Mouse (Mus musculus) liver, embryonic 11.5 days (tissue): ENCODE results near the gene Ogfr. TPM values are rescaled to one million over a fixed set of nuclear protein-coding genes. Genes with fewer than 3 reads are reported as not detected.

ENCODE experiments used
- ATAC-seq: fragments of 200-750 bp; cut with Nextera tagmentation; replicated peaks from 2 replicates; pipeline ENCODE4 v1.8.0; 2017; ENCODE audit warnings: moderate number of reproducible peaks, mild to moderate bottlenecking, moderate TSS enrichment, moderate library complexity; ENCODE audit not compliant: low FRiP score
- DNase-seq: peaks from one replicate; pipeline ENCODE4 v3.0.0-alpha.2; 2017; ENCODE audit warnings: low spot score
- H3K27ac ChIP-seq: fragments of 300-500 bp; sonication (generic); 2 replicates; pipeline ENCODE4 v1.5.1; 2014; ENCODE audit warnings: mild to moderate bottlenecking, low read depth, low read length, control low read depth
- H3K27me3 ChIP-seq: fragments of 300-500 bp; sonication (generic); replicated peaks from 2 replicates; pipeline ENCODE4 v1.6.1; 2014; ENCODE audit warnings: low read length, mixed read lengths; ENCODE audit not compliant: control insufficient read depth, insufficient read depth
- H3K36me3 ChIP-seq: fragments of 300-500 bp; sonication (generic); 2 replicates; pipeline ENCODE4 v1.6.1; 2014; ENCODE audit warnings: mild to moderate bottlenecking, low read length, moderate library complexity, mixed read lengths; ENCODE audit not compliant: control insufficient read depth, insufficient read depth
- H3K4me1 ChIP-seq: fragments of 300-500 bp; sonication (generic); replicated peaks from 2 replicates; pipeline ENCODE4 v1.6.1; 2014; ENCODE audit warnings: low read length, mixed read lengths; ENCODE audit not compliant: control insufficient read depth, insufficient read depth
- H3K4me2 ChIP-seq: fragments of 300-500 bp; sonication (generic); 2 replicates; pipeline ENCODE4 v1.6.1; 2014; ENCODE audit warnings: mild to moderate bottlenecking, control low read depth, moderate library complexity
- H3K4me3 ChIP-seq: fragments of 300-500 bp; sonication (generic); 2 replicates; pipeline ENCODE4 v1.5.1; 2014; ENCODE audit warnings: low read depth, low read length, control low read depth
- H3K9ac ChIP-seq: fragments of 300-500 bp; sonication (generic); 2 replicates; pipeline ENCODE4 v1.6.1; 2014; ENCODE audit warnings: low read depth, low read length, control low read depth
- H3K9me3 ChIP-seq: fragments of 300-500 bp; sonication (generic); 2 replicates; pipeline ENCODE4 v1.6.1; 2016; ENCODE audit warnings: low read length, inconsistent platforms, mixed read lengths; ENCODE audit not compliant: control insufficient read depth
- WGBS: fragments of 180-500 bp; shearing (Covaris S2); extraction: QIAGEN DNeasy Blood & Tissue Kit; methylation state at CpG from one replicate; pipeline ENCODE4 v1.1.7; 2014; 5-methylcytosine and 5-hydroxymethylcytosine counted together
- polyA plus RNA-seq: library from polyadenylated mRNA; unstranded; fragments of >200 nt; fragmentation: Nextera tagmentation; extraction: Ambion mirVana; gene quantifications from 2 replicates; pipeline ENCODE4 v1.2.1, GENCODE M21; 2014

Ogfr gene
- polyA plus RNA-seq, result 50.7 and 53.4 TPM in 2 replicates

- under 1% methylated on average over 67 of the region's 67 CpGs for WGBS
Observed at GRCm38 (mm10) chr2:180589123-180589831, at the start of gene Ogfr. Gene Ogfr, plus strand, starts transcription at chr2:180589245.

GRCm38 (mm10) chr2:180543675-180544074 is 45.4 kb upstream of the Ogfr start:
- Histone ChIP-seq H3K9me3 (no peaks in the 10 kb centered on the region), H3K9ac (no peak overlapping the region), H3K4me2 (no peak overlapping the region), H3K4me1 (no peaks in the 10 kb centered on the region), H3K4me3 (no peak overlapping the region), H3K27ac (no peak overlapping the region), H3K36me3 (no peaks in the 10 kb centered on the region), H3K27me3 (no peaks in the 10 kb centered on the region)
- WGBS, result 76% methylated on average over 2 of the region's 2 CpGs
- no peak for DNase-seq
- no peak for ATAC-seq

More at GRCm38 (mm10) chr2:180589123-180589831, at the start of gene Ogfr:
- DNase-seq (peak; percentile 90), ATAC-seq (peak; percentile 85)
- Histone ChIP-seq H3K27me3 (no peaks in the 10 kb centered on the region), H3K4me1 (peaks cover 6% of the 10 kb centered on the region), H3K4me3 (peak within 1 kb of the TSS; percentile 79), H3K9ac (peak within 1 kb of the TSS; percentile 85), H3K9me3 (no peaks in the 10 kb centered on the region), H3K36me3 (peaks cover 27% of the 10 kb centered on the region), H3K27ac (peak within 1 kb of the TSS; percentile 64; the same call in 1 of the 2 replicates), H3K4me2 (peak within 1 kb of the TSS; percentile 83)

- WGBS, result 60% methylated on average over 18 of the region's 18 CpGs
- Histone ChIP-seq H3K4me1 (no peaks in the 10 kb centered on the region), H3K36me3 (no peaks in the 10 kb centered on the region), H3K4me2 (no peak overlapping the region), H3K27ac (no peak overlapping the region), H3K4me3 (no peak overlapping the region), H3K9ac (no peak overlapping the region), H3K9me3 (no peaks in the 10 kb centered on the region), H3K27me3 (no peaks in the 10 kb centered on the region)
- ATAC-seq (no peak), DNase-seq (no peak)
Observed at GRCm38 (mm10) chr2:180545046-180545445, 44.0 kb upstream of the Ogfr start.

GRCm38 (mm10) chr2:180547384-180548106 is 41.5 kb upstream of the Ogfr start:
- Histone ChIP-seq H3K4me2 (no peak overlapping the region), H3K36me3 (no peaks in the 10 kb centered on the region), H3K9me3 (no peaks in the 10 kb centered on the region), H3K27ac (no peak overlapping the region), H3K4me1 (no peaks in the 10 kb centered on the region), H3K4me3 (no peak overlapping the region), H3K9ac (no peak overlapping the region), H3K27me3 (no peaks in the 10 kb centered on the region)
- ATAC-seq, result no peak
- 37% methylated on average over 8 of the region's 8 CpGs for WGBS
- DNase-seq, result no peak

- DNase-seq (no peak), ATAC-seq (no peak)
- H3K4me2 ChIP-seq, result no peak overlapping the region
- H3K36me3 ChIP-seq, result no peaks in the 10 kb centered on the region
- no peaks in the 10 kb centered on the region for H3K9me3 ChIP-seq
- H3K27ac ChIP-seq, result no peak overlapping the region
- 80% methylated on average over 3 of the region's 3 CpGs for WGBS
- no peaks in the 10 kb centered on the region for H3K4me1 ChIP-seq
- H3K4me3 ChIP-seq, result no peak overlapping the region
- H3K9ac ChIP-seq, result no peak overlapping the region
- no peaks in the 10 kb centered on the region for H3K27me3 ChIP-seq
Observed at GRCm38 (mm10) chr2:180552340-180552739, 36.7 kb upstream of the Ogfr start.

- H3K9ac ChIP-seq, result no peak overlapping the region
- H3K27me3 ChIP-seq, result no peaks in the 10 kb centered on the region
- H3K4me1 ChIP-seq, result no peaks in the 10 kb centered on the region
- DNase-seq, result no peak
- ATAC-seq, result no peak
- no peak overlapping the region for H3K4me3 ChIP-seq
- H3K36me3 ChIP-seq, result no peaks in the 10 kb centered on the region
- WGBS, result 49% methylated on average over 3 of the region's 3 CpGs
- H3K9me3 ChIP-seq, result no peaks in the 10 kb centered on the region
- no peak overlapping the region for H3K4me2 ChIP-seq
- H3K27ac ChIP-seq, result no peak overlapping the region
Observed at GRCm38 (mm10) chr2:180555219-180555618, 33.8 kb upstream of the Ogfr start.

- ATAC-seq, result no peak
- no peaks in the 10 kb centered on the region for H3K36me3 ChIP-seq
- no peaks in the 10 kb centered on the region for H3K4me1 ChIP-seq
- H3K4me3 ChIP-seq, result no peak overlapping the region
- 46% methylated on average over 3 of the region's 3 CpGs for WGBS
- no peak overlapping the region for H3K27ac ChIP-seq
- H3K4me2 ChIP-seq, result no peak overlapping the region
- DNase-seq, result no peak
- H3K9me3 ChIP-seq, result no peaks in the 10 kb centered on the region
- H3K9ac ChIP-seq, result no peak overlapping the region
- no peaks in the 10 kb centered on the region for H3K27me3 ChIP-seq
Observed at GRCm38 (mm10) chr2:180556470-180556869, 32.6 kb upstream of the Ogfr start.

GRCm38 (mm10) chr2:180560245-180560644 is 28.8 kb upstream of the Ogfr start:
- no peaks in the 10 kb centered on the region for H3K36me3 ChIP-seq
- WGBS, result 41% methylated on average over 5 of the region's 5 CpGs
- H3K4me1 ChIP-seq, result no peaks in the 10 kb centered on the region
- H3K4me3 ChIP-seq, result no peak overlapping the region
- no peak overlapping the region for H3K9ac ChIP-seq
- ATAC-seq (no peak), DNase-seq (no peak)
- H3K9me3 ChIP-seq, result no peaks in the 10 kb centered on the region
- H3K4me2 ChIP-seq, result no peak overlapping the region
- H3K27me3 ChIP-seq, result no peaks in the 10 kb centered on the region
- no peak overlapping the region for H3K27ac ChIP-seq

GRCm38 (mm10) chr2:180562146-180562545 is 26.9 kb upstream of the Ogfr start:
- no peak overlapping the region for H3K9ac ChIP-seq
- H3K9me3 ChIP-seq, result no peaks in the 10 kb centered on the region
- H3K4me3 ChIP-seq, result no peak overlapping the region
- no peaks in the 10 kb centered on the region for H3K4me1 ChIP-seq
- H3K27me3 ChIP-seq, result no peaks in the 10 kb centered on the region
- ATAC-seq (no peak), DNase-seq (no peak)
- H3K4me2 ChIP-seq, result no peak overlapping the region
- no peak overlapping the region for H3K27ac ChIP-seq
- no peaks in the 10 kb centered on the region for H3K36me3 ChIP-seq
- 41% methylated on average over 5 of the region's 5 CpGs for WGBS
